Mouse (Mus musculus) CH12.LX (cell line): ENCODE measurements around the gene Arfgap3. TPM values are rescaled to one million over a fixed set of nuclear protein-coding genes. Genes with fewer than 3 reads are reported as not detected.

ENCODE experiments used
- DNase-seq: peaks from one replicate; pipeline ENCODE4 v3.0.0-alpha.2; 2013; ENCODE audit errors: extremely low read depth
- H3K27ac ChIP-seq: 2 replicates; pipeline ENCODE4 v1.5.1; 2012; ENCODE audit warnings: low read depth, mild to moderate bottlenecking, control low read depth, moderate library complexity; ENCODE audit not compliant: insufficient read depth
- H3K27me3 ChIP-seq: replicated peaks from 2 replicates; pipeline ENCODE3; 2012; ENCODE audit warnings: inconsistent platforms
- H3K36me3 ChIP-seq, 2 experiments: replicated peaks in 1 of 2; 2 replicates each; pipeline versions ENCODE3 to v1.6.1; 2012; ENCODE audit warnings: inconsistent platforms in 1 of 2, low read length in 1 of 2, mild to moderate bottlenecking in 1 of 2, mixed read lengths in 1 of 2, moderate library complexity in 1 of 2; ENCODE audit not compliant: control insufficient read depth in 1 of 2, insufficient read depth in 1 of 2
- H3K4me1 ChIP-seq, 2 experiments: 2 replicates each; pipeline ENCODE4 v1.6.1; 2012; ENCODE audit warnings: inconsistent platforms in 1 of 2, moderate library complexity in 1 of 2; ENCODE audit not compliant: insufficient read depth in 2 of 2, control insufficient read depth in 1 of 2
- H3K4me2 ChIP-seq: 2 replicates; pipeline ENCODE4 v1.6.1; 2012; ENCODE audit warnings: low read depth, mild to moderate bottlenecking, control low read depth; ENCODE audit not compliant: poor library complexity, insufficient read depth, severe bottlenecking
- H3K4me3 ChIP-seq, 3 experiments: fragments of 150-350 bp in 1 of 3; sonication (generic) in 1 of 3; replicated peaks in 1 of 3; 2 replicates each; pipeline versions ENCODE3 to v1.5.1; 2011 to 2012; ENCODE audit warnings: low read depth in 2 of 3, low read length in 2 of 3, mild to moderate bottlenecking in 2 of 3, moderate library complexity in 2 of 3, control low read depth in 1 of 3, improper control_type of control experiment in 1 of 3, inconsistent platforms in 1 of 3, mixed read lengths in 1 of 3; ENCODE audit not compliant: poor library complexity in 1 of 3
- H3K79me2 ChIP-seq: replicated peaks from 2 replicates; pipeline ENCODE4 v1.6.1; 2012; ENCODE audit warnings: mild to moderate bottlenecking, moderate library complexity; ENCODE audit not compliant: control insufficient read depth, poor library complexity, insufficient read depth, severe bottlenecking; ENCODE audit errors: extremely low read depth
- H3K9ac ChIP-seq: 2 replicates; pipeline ENCODE4 v1.6.1; 2012; ENCODE audit warnings: low read depth, mild to moderate bottlenecking, control low read depth, moderate library complexity; ENCODE audit not compliant: insufficient read depth
- H3K9me3 ChIP-seq: replicated peaks from 2 replicates; pipeline ENCODE3; 2012; ENCODE audit warnings: low read length, inconsistent platforms, mixed read lengths
- BHLHE40 ChIP-seq: IDR thresholded peaks from 2 replicates; pipeline ENCODE4 v1.6.1; 2011; ENCODE audit warnings: mild to moderate bottlenecking, low read depth, low read length, improper control_type of control experiment
- CHD2 ChIP-seq: IDR thresholded peaks from 2 replicates; pipeline ENCODE4 v1.6.1; 2011; ENCODE audit warnings: low read length, improper control_type of control experiment
- CTCF ChIP-seq, 2 experiments: IDR thresholded peaks in 1 of 2; conservative IDR thresholded peaks in 1 of 2; 2 replicates each; pipeline ENCODE4 v1.5.1; 2011 to 2012; ENCODE audit warnings: low read depth in 2 of 2, low read length in 2 of 2, improper control_type of control experiment in 1 of 2, inconsistent platforms in 1 of 2, mild to moderate bottlenecking in 1 of 2, moderate library complexity in 1 of 2
- E2F4 ChIP-seq: IDR thresholded peaks from 2 replicates; pipeline ENCODE4 v1.6.1; 2011; ENCODE audit warnings: low read depth, low read length, improper control_type of control experiment; ENCODE audit not compliant: insufficient replicate concordance
- ELF1 ChIP-seq: IDR thresholded peaks from 2 replicates; pipeline ENCODE4 v1.6.1; 2014; ENCODE audit warnings: low read depth, mild to moderate bottlenecking, inconsistent platforms, low read length, improper control_type of control experiment
- EP300 ChIP-seq: IDR thresholded peaks from 2 replicates; pipeline ENCODE4 v1.6.1; 2011; ENCODE audit warnings: low read length, improper control_type of control experiment
- ETS1 ChIP-seq: conservative IDR thresholded peaks from 2 replicates; pipeline ENCODE4 v1.6.1; 2012; ENCODE audit warnings: low read depth, mild to moderate bottlenecking, inconsistent platforms, low read length, improper control_type of control experiment, moderate library complexity
- GABPA ChIP-seq: IDR thresholded peaks from 2 replicates; pipeline ENCODE4 v1.6.1; 2012; ENCODE audit warnings: low read depth, low read length, improper control_type of control experiment, inconsistent platforms; ENCODE audit not compliant: insufficient replicate concordance
- HCFC1 ChIP-seq: IDR thresholded peaks from 2 replicates; pipeline ENCODE4 v1.6.1; 2012; ENCODE audit warnings: low read depth, mild to moderate bottlenecking, inconsistent platforms, low read length, improper control_type of control experiment
- JUN ChIP-seq: IDR thresholded peaks from 2 replicates; pipeline ENCODE4 v1.6.1; 2011; ENCODE audit warnings: low read depth, mild to moderate bottlenecking, low read length, improper control_type of control experiment, moderate library complexity; ENCODE audit not compliant: insufficient read depth
- KAT2A ChIP-seq: IDR thresholded peaks from 2 replicates; pipeline ENCODE4 v1.6.1; 2012; ENCODE audit warnings: low read length, improper control_type of control experiment, inconsistent platforms; ENCODE audit not compliant: insufficient replicate concordance
- MAFK ChIP-seq: IDR thresholded peaks from 2 replicates; pipeline ENCODE4 v1.6.1; 2011; ENCODE audit warnings: low read length, improper control_type of control experiment; ENCODE audit not compliant: insufficient replicate concordance
- MAZ ChIP-seq: IDR thresholded peaks from 2 replicates; pipeline ENCODE4 v1.6.1; 2012; ENCODE audit warnings: low read depth, mild to moderate bottlenecking, inconsistent platforms, low read length, improper control_type of control experiment, moderate library complexity
- MEF2A ChIP-seq: IDR thresholded peaks from 2 replicates; pipeline ENCODE4 v1.6.1; 2014; ENCODE audit warnings: low read depth, mild to moderate bottlenecking, inconsistent platforms, low read length, improper control_type of control experiment, borderline replicate concordance
- MXI1 ChIP-seq: IDR thresholded peaks from 2 replicates; pipeline ENCODE4 v1.6.1; 2011; ENCODE audit warnings: mild to moderate bottlenecking, low read depth, low read length, improper control_type of control experiment
- MYC ChIP-seq: IDR thresholded peaks from 2 replicates; pipeline ENCODE4 v1.6.1; 2011; ENCODE audit warnings: low read depth, mild to moderate bottlenecking, improper control_type of control experiment, low read length
- NELFE ChIP-seq: IDR thresholded peaks from 2 replicates; pipeline ENCODE4 v1.6.1; 2011; ENCODE audit warnings: low read depth, low read length, improper control_type of control experiment
- RAD21 ChIP-seq: IDR thresholded peaks from 2 replicates; pipeline ENCODE4 v1.6.1; 2011; ENCODE audit warnings: low read depth, mild to moderate bottlenecking, low read length, improper control_type of control experiment, moderate library complexity
- SMC3 ChIP-seq: IDR thresholded peaks from 2 replicates; pipeline ENCODE4 v1.6.1; 2011; ENCODE audit warnings: low read depth, low read length, improper control_type of control experiment
- TBP ChIP-seq: conservative IDR thresholded peaks from 2 replicates; pipeline ENCODE4 v1.6.1; 2011; ENCODE audit warnings: low read depth, low read length, improper control_type of control experiment
- TCF12 ChIP-seq: IDR thresholded peaks from 2 replicates; pipeline ENCODE4 v1.6.1; 2014; ENCODE audit warnings: low read depth, mild to moderate bottlenecking, inconsistent platforms, low read length, improper control_type of control experiment
- UBTF ChIP-seq: IDR thresholded peaks from 2 replicates; pipeline ENCODE4 v1.6.1; 2012; ENCODE audit warnings: low read depth, mild to moderate bottlenecking, inconsistent platforms, low read length, improper control_type of control experiment, moderate library complexity
- USF2 ChIP-seq: conservative IDR thresholded peaks from 2 replicates; pipeline ENCODE4 v1.6.1; 2011; ENCODE audit warnings: low read depth, low read length, improper control_type of control experiment
- ZKSCAN1 ChIP-seq: IDR thresholded peaks from 2 replicates; pipeline ENCODE4 v1.6.1; 2012; ENCODE audit warnings: low read depth, inconsistent platforms, low read length, improper control_type of control experiment, borderline replicate concordance
- ZMIZ1 ChIP-seq: IDR thresholded peaks from 2 replicates; pipeline ENCODE4 v1.6.1; 2012; ENCODE audit warnings: low read depth, mild to moderate bottlenecking, inconsistent platforms, low read length, improper control_type of control experiment
- dilution Hi-C: fragments of 300-500 bp; cut with MboI; formaldehyde crosslinking; loops from 2 replicates; pipeline ENCODE4 v1.14.3; 2020; ENCODE audit warnings: low sequenced_read_pairs; ENCODE audit not compliant: extremely low pct_unique_long_range_greater_than_20kb, extremely low pct_ligation_motif_present
- in situ Hi-C: fragments of 300-500 bp; cut with MboI; formaldehyde crosslinking; loops from 3 replicates; pipeline ENCODE4 v1.14.3; 2019; ENCODE audit warnings: low sequenced_read_pairs, low pct_ligation_motif_present, low pct_unique_long_range_greater_than_20kb, mixed read lengths
- polyA plus RNA-seq: library from polyadenylated mRNA; unstranded; fragments of >175 nt; gene quantifications from 2 replicates; pipeline ENCODE4 v1.2.1, GENCODE M21; 2012; ENCODE audit warnings: low read depth; ENCODE audit not compliant: insufficient read length
- total RNA-seq, 2 experiments: library from RNA; depleted of rRNA; stranded (reverse); fragments of 300-350 nt in 1 of 2; fragments of >200 nt in 1 of 2; gene quantifications; 2 replicates each; pipeline ENCODE4 v1.2.3; 2012 to 2014

Gene Arfgap3
- total and polyA plus RNA-seq, 3 experiments: 11.0 to 21.7 (median 20.3) TPM

DNA sequence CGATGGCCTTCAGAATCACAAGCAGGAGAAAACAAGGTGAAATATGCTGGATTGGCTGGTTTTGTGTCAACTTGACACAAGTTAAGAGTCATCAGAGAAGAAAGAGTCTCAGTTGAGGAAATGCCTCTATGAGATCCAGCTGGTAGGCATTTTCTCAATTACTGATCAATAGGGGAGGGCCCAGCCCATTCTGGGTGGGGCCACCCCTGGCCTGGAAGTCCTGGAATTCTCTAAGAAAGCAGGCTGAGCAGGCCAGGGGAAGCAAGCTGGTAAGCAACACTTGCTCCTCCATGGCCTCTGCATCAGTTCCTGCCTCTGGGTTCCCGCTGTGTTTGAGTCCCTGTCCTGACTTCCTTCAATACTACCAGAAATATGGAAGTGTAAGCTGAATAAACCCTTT, 27.0 kb downstream of the Arfgap3 start:
- peaks cover 3% of the 10 kb centered on the region for H3K9me3 ChIP-seq
- H3K4me3 ChIP-seq: no peak overlapping the region
- dilution Hi-C loops: no loop called here
- H3K79me2 ChIP-seq: no peaks in the 10 kb centered on the region
- TF ChIP-seq ELF1 (no peak), TCF12 (no peak), ZKSCAN1 (no peak), USF2 (no peak), HCFC1 (no peak), ETS1 (no peak), KAT2A (no peak), BHLHE40 (no peak), MEF2A (no peak), EP300 (no peak), GABPA (no peak), CHD2 (no peak), E2F4 (no peak), NELFE (no peak), RAD21 (no peak), TBP (no peak), UBTF (no peak), JUN (no peak)
- H3K27ac ChIP-seq: no peak overlapping the region
- no peak overlapping the region for H3K4me2 ChIP-seq
- H3K9ac ChIP-seq: no peak overlapping the region
- DNase-seq: no peak
- H3K4me1 ChIP-seq: no peaks in the 10 kb centered on the region
- peaks cover 15 to 51% of the 10 kb centered on the region in 2 experiments for H3K36me3 ChIP-seq
- H3K27me3 ChIP-seq: no peaks in the 10 kb centered on the region
- in situ Hi-C loops: no loop called here

- no peak for TF ChIP-seq MXI1
- TF ChIP-seq MAFK: no peak
- no peak for TF ChIP-seq ELF1
- TF ChIP-seq SMC3: peak; percentile 52
- TF ChIP-seq CTCF (conservative IDR thresholded peaks at IDR 0.05 in 1 of 2, IDR thresholded peaks at IDR 0.05 in 1 of 2; ENCODE audit: low read depth in 2 of 2, low read length in 2 of 2): peak in 1 of 2 experiments; percentile 60; a peak in 2 of 4 replicates
- peak; percentile 57; the same call in 1 of the 2 replicates for TF ChIP-seq MYC
- no peak for TF ChIP-seq MAZ
- TF ChIP-seq ZMIZ1: no peak
- TF ChIP-seq EP300: no peak
- TF ChIP-seq RAD21: peak; percentile 43
- DNase-seq: no peak
- Histone ChIP-seq H3K4me2 (no peak overlapping the region), H3K9ac (no peak overlapping the region), H3K27me3 (no peaks in the 10 kb centered on the region), H3K27ac (no peak overlapping the region), H3K79me2 (no peaks in the 10 kb centered on the region), H3K9me3 (no peaks in the 10 kb centered on the region), H3K4me1 (peaks cover 5 to 10% of the 10 kb centered on the region in 2 experiments; a peak in 3 of 4 replicates), H3K36me3 (peaks cover 33 to 56% of the 10 kb centered on the region in 2 experiments), H3K4me3 (no peak overlapping the region)
- in situ Hi-C loops (loop anchor here (5.0 kb wide), 1 partner anchor 103 kb away; no protein-coding TSS in a partner anchor), dilution Hi-C loops (no loop called here)
These were observed 35.1 kb downstream of the Arfgap3 start for GRCm38 (mm10) chr15:83314914-83315313.
